Mouse (Mus musculus) liver, embryonic 14.5 days (tissue): Measurements from ENCODE around the gene BC080695. TPM values are rescaled to one million over a fixed set of nuclear protein-coding genes. Genes with fewer than 3 reads are reported as not detected.
"Not testable (repeated sequence)": the region's sequence is repeated elsewhere in the genome, so short reads cannot be mapped to it uniquely, and the experiment has no call there.

Experiments used
- ATAC-seq: fragments of 200-750 bp; cut with Nextera tagmentation; 2 replicates; pipeline ENCODE4 v1.8.0; 2017; ENCODE audit warnings: moderate number of reproducible peaks, mild to moderate bottlenecking, moderate library complexity; ENCODE audit not compliant: insufficient read depth
- DNase-seq, 3 experiments: peaks; one replicate each; pipeline ENCODE4 v3.0.0-alpha.2; 2012 to 2013; ENCODE audit warnings: low read depth in 3 of 3, low spot score in 3 of 3
- H3K27ac ChIP-seq: fragments of 300-500 bp; sonication (generic); 2 replicates; pipeline ENCODE4 v1.5.1; 2014; ENCODE audit warnings: moderate library complexity, mild to moderate bottlenecking, control low read depth, inconsistent platforms
- H3K27me3 ChIP-seq: fragments of 300-500 bp; sonication (generic); 2 replicates; pipeline ENCODE4 v1.6.1; 2014; ENCODE audit warnings: mild to moderate bottlenecking, low read length, moderate library complexity; ENCODE audit not compliant: control insufficient read depth, insufficient read depth
- H3K36me3 ChIP-seq: fragments of 300-500 bp; sonication (generic); replicated peaks from 2 replicates; pipeline ENCODE4 v1.6.1; 2014; ENCODE audit warnings: low read depth; ENCODE audit not compliant: control insufficient read depth, insufficient read depth
- H3K4me1 ChIP-seq, 2 experiments: fragments of 200-500 bp in 1 of 2; fragments of 300-500 bp in 1 of 2; sonication (generic) in 1 of 2; replicated peaks; 2 replicates each; pipeline ENCODE4 v1.6.1; 2012 to 2014; ENCODE audit warnings: antibody characterized with exemption in 1 of 2, inconsistent platforms in 1 of 2, low read length in 1 of 2; ENCODE audit not compliant: control insufficient read depth in 2 of 2, insufficient read depth in 2 of 2
- H3K4me2 ChIP-seq: fragments of 300-500 bp; sonication (generic); 2 replicates; pipeline ENCODE4 v1.6.1; 2014; ENCODE audit warnings: low read depth, mild to moderate bottlenecking, control low read depth, moderate library complexity
- H3K4me3 ChIP-seq, 2 experiments: fragments of 200-500 bp in 1 of 2; fragments of 300-500 bp in 1 of 2; sonication (generic) in 1 of 2; 2 replicates each; pipeline ENCODE4 v1.5.1; 2012 to 2014; ENCODE audit warnings: low read depth in 2 of 2, low read length in 2 of 2, mild to moderate bottlenecking in 2 of 2, control low read depth in 1 of 2, inconsistent platforms in 1 of 2, moderate library complexity in 1 of 2; ENCODE audit not compliant: insufficient read depth in 1 of 2
- H3K9ac ChIP-seq: fragments of 300-500 bp; sonication (generic); replicated peaks from 2 replicates; pipeline ENCODE4 v1.6.1; 2014; ENCODE audit warnings: mild to moderate bottlenecking, control low read depth, moderate library complexity
- H3K9me3 ChIP-seq: fragments of 300-500 bp; sonication (generic); 2 replicates; pipeline ENCODE4 v1.6.1; 2016; ENCODE audit warnings: low read length, mixed read lengths; ENCODE audit not compliant: control insufficient read depth
- CTCF ChIP-seq: IDR thresholded peaks from 2 replicates; pipeline ENCODE4 v1.5.1; 2016; ENCODE audit warnings: antibody characterized with exemption, low read depth, control low read depth
- EP300 ChIP-seq: IDR thresholded peaks from 2 replicates; pipeline ENCODE4 v1.6.1; 2016; ENCODE audit warnings: antibody characterized with exemption, low read depth
- WGBS: fragments of 180-500 bp; shearing (Covaris S2); extraction: QIAGEN DNeasy Blood & Tissue Kit; methylation state at CpG from one replicate; pipeline ENCODE4 v1.1.7; 2014; ENCODE audit not compliant: insufficient replicate concordance; 5-methylcytosine and 5-hydroxymethylcytosine counted together
- polyA plus RNA-seq, 2 experiments: library from polyadenylated mRNA; depleted of rRNA in 1 of 2; stranded (reverse) in 1 of 2; unstranded in 1 of 2; fragments of >200 nt; fragmentation: Nextera tagmentation in 1 of 2; extraction: Ambion mirVana in 1 of 2; gene quantifications; 2 replicates each; pipeline versions ENCODE4 v1.2.1 to v1.2.3; 2012 to 2014

The BC080695 gene
- polyA plus RNA-seq (2012; rRNA removed) (not detected in 2 replicates), polyA plus RNA-seq (2014; fragmentation: Nextera tagmentation; extraction: Ambion mirVana) (not detected in 2 replicates)

DNA sequence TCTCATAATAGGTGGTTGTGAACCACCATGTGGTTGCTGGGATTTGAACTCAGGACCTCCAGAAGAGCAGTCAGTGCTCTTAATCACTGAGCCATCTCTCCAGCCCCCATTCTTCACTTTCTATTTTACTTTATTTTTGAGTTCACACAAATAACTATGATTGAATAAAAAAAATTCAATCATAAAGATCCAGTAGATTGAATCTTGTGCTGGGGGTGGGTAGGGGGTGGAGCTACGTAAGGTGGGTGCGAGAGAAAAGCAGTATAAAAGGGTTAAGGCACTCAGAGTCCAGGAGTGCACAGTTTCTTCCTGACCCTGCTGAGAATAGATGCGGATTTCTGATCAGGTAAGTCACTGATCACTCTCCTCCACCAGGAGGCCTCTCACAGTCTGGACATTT, at the start of gene BC080695, which contains the start of gene Gm13057:
Gene BC080695 (plus strand): TSS at position 301 of the 400 bp plus-strand sequence.
Gene Gm13057 (plus strand): TSS at position 310 of the 400 bp plus-strand sequence.
- not testable (repeated sequence) for DNase-seq, H3K36me3 ChIP-seq, H3K4me1 ChIP-seq, H3K9me3 ChIP-seq, H3K4me2 ChIP-seq, H3K4me3 ChIP-seq, H3K27ac ChIP-seq, H3K27me3 ChIP-seq, ATAC-seq, H3K9ac ChIP-seq
- no CpG with 5 or more reads among the region's 3 CpGs for WGBS

DNA sequence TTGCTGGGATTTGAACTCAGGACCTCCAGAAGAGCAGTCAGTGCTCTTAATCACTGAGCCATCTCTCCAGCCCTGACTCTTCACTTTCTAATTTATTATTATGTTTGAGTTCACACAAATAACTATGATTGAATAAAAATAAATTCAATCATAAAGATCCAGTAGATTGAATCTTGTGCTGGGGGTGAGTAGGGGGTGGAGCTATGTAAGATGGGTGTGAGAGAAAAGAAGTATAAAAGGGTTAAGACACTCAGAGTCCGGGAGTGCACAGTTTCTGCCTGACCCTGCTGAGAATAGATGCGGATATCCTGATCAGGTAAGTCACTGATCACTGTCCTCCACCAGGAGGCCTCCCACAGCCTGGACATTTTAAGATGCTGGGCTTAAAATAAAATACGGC, 40.5 kb upstream of the BC080695 start, which contains the start of gene Gm13043:
Gene Gm13043 (plus strand): TSS at position 301 of the 400 bp plus-strand sequence.
- H3K4me1 ChIP-seq = no peaks in the 10 kb centered on the region
- DNase-seq (no peak), ATAC-seq (no peak)
- H3K27me3 ChIP-seq = no peaks in the 10 kb centered on the region
- no peak within 1 kb of the TSS for H3K9ac ChIP-seq
- no peak within 1 kb of the TSS for H3K4me3 ChIP-seq
- H3K27ac ChIP-seq = no peak within 1 kb of the TSS
- H3K9me3 ChIP-seq = no peaks in the 10 kb centered on the region
- no peak within 1 kb of the TSS for H3K4me2 ChIP-seq
- TF ChIP-seq CTCF (no peak), EP300 (no peak)
- H3K36me3 ChIP-seq = no peaks in the 10 kb centered on the region
- whole genome bisulfite sequencing = 62% methylated on average over 3 of the region's 3 CpGs

DNA sequence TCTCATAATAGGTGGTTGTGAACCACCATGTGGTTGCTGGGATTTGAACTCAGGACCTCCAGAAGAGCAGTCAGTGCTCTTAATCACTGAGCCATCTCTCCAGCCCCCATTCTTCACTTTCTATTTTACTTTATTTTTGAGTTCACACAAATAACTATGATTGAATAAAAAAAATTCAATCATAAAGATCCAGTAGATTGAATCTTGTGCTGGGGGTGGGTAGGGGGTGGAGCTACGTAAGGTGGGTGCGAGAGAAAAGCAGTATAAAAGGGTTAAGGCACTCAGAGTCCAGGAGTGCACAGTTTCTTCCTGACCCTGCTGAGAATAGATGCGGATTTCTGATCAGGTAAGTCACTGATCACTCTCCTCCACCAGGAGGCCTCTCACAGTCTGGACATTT, 15.8 kb upstream of the BC080695 start, which contains the start of gene Gm13040:
Gene Gm13040 (plus strand): TSS at position 301 of the 400 bp plus-strand sequence.
- H3K9ac ChIP-seq, H3K27me3 ChIP-seq, H3K4me3 ChIP-seq, DNase-seq, H3K27ac ChIP-seq, H3K36me3 ChIP-seq, ATAC-seq, H3K4me1 ChIP-seq, H3K4me2 ChIP-seq, H3K9me3 ChIP-seq: not testable (repeated sequence)
- WGBS = no CpG with 5 or more reads among the region's 3 CpGs

DNA sequence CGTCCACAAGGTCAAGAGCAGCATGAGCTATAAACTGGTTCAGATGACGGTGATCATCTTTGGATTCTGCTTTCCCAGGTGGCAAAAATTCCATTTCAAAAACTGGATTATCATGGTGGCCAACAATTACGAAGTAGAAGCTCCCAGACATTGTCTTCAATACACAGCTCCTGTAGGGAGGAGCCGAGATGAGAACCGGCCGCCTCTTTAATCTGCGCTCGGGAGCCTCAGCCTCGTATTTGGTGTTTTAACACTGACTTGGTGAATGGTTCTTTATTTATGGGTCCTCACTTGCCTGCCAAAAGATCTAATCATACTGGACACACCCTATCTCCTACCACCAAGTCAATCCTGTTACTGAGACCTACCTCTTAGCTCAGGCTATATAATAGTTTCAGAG, 60.4 kb downstream of the BC080695 start:
- not testable (repeated sequence) for H3K4me2 ChIP-seq, DNase-seq

DNA sequence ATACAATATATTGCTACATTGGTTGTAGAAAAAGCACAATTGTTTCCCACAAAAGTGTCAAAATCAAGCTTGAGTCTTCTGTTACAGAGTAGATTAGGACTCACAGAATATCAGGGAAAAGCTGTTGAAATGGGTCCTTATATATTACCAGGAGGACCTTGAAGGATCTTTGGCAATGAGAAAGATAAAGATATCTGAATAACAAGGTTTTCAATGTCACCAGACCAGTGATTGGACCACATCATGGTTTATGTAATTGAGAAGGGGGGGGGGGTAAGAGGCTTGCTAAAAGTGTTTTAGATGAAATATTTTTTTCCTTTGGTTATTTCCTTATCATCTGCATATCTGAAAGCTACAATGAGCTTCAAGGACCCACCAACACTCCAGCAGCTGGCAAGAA, 63.2 kb downstream of the BC080695 start, which contains the start of gene Gm13083:
Gene Gm13083 (plus strand): TSS at position 301 of the 400 bp plus-strand sequence.
- not testable (repeated sequence) for H3K9ac ChIP-seq, H3K36me3 ChIP-seq, H3K4me3 ChIP-seq, H3K4me1 ChIP-seq, DNase-seq, H3K9me3 ChIP-seq, H3K27me3 ChIP-seq, ATAC-seq, H3K4me2 ChIP-seq, H3K27ac ChIP-seq

More for the DNA sequence above, 60.4 kb downstream of the BC080695 start:
- not testable (repeated sequence) for ATAC-seq, H3K27ac ChIP-seq, H3K4me3 ChIP-seq, H3K9me3 ChIP-seq, H3K27me3 ChIP-seq, H3K4me1 ChIP-seq, H3K9ac ChIP-seq, H3K36me3 ChIP-seq
- 67% methylated on average over 9 of the region's 9 CpGs for WGBS

DNA sequence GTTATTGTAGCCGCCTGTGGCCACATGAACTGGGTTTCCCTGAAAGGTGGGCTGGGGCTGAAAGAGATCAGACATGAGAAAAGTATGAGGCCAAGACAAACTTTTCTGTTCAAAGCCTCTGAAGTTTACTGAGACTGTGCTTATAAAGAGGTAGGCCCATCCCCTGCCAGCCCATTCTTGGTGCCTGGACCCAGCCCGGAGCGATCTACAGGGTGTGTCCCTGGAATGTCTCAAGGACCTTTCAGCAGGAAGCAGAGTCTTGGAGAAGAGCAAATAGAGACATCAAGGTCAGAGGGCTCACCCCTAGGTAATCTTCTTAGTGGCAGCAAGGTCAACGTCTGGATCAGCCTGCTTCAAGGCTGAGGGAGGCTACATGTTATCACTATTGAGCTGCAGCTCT, 66.6 kb downstream of the BC080695 start:
- not testable (repeated sequence) for H3K36me3 ChIP-seq, H3K4me3 ChIP-seq, ATAC-seq, H3K9me3 ChIP-seq, H3K9ac ChIP-seq, H3K27me3 ChIP-seq, DNase-seq, H3K27ac ChIP-seq, H3K4me2 ChIP-seq, H3K4me1 ChIP-seq
- WGBS = 58% methylated on average over 4 of the region's 4 CpGs

Other genes starting within 250 kb of the BC080695 start
- not detected in 2 replicates for gene Lrrc38, start 201.9 kb upstream of the BC080695 start, polyA plus RNA-seq (2012; rRNA removed)
- not detected in 2 replicates for gene Lrrc38, start 201.9 kb upstream of the BC080695 start, polyA plus RNA-seq (2014; fragmentation: Nextera tagmentation; extraction: Ambion mirVana)
- not detected in 2 replicates for gene Pramel1, start 157.3 kb upstream of the BC080695 start, polyA plus RNA-seq (2012; rRNA removed)
- not detected in 2 replicates for gene Pramel1, start 157.3 kb upstream of the BC080695 start, polyA plus RNA-seq (2014; fragmentation: Nextera tagmentation; extraction: Ambion mirVana)
- gene Pramef8, start 139.3 kb upstream of the BC080695 start, polyA plus RNA-seq (2012; rRNA removed) = 1.5 TPM in 2 replicates
- 2.2 and 2.4 TPM in 2 replicates for gene Pramef8, start 139.3 kb upstream of the BC080695 start, polyA plus RNA-seq (2014; fragmentation: Nextera tagmentation; extraction: Ambion mirVana)
- gene Oog4, start 101.4 kb upstream of the BC080695 start, polyA plus RNA-seq (2012; rRNA removed) = not detected in 2 replicates
- gene Oog4, start 101.4 kb upstream of the BC080695 start, polyA plus RNA-seq (2014; fragmentation: Nextera tagmentation; extraction: Ambion mirVana) = not detected in 2 replicates
- gene Gm13043, start 40.4 kb upstream of the BC080695 start, polyA plus RNA-seq (2012; rRNA removed) = not detected in 2 replicates
- gene Gm13043, start 40.4 kb upstream of the BC080695 start, polyA plus RNA-seq (2014; fragmentation: Nextera tagmentation; extraction: Ambion mirVana) = not detected in 2 replicates
- not detected in 2 replicates for gene Gm13040, start 15.7 kb upstream of the BC080695 start, polyA plus RNA-seq (2012; rRNA removed)
- not detected in 2 replicates for gene Gm13040, start 15.7 kb upstream of the BC080695 start, polyA plus RNA-seq (2014; fragmentation: Nextera tagmentation; extraction: Ambion mirVana)
- gene Gm13057, start within 50 bp of the BC080695 start, polyA plus RNA-seq (2012; rRNA removed) = not detected in 2 replicates
- not detected in 2 replicates for gene Gm13057, start within 50 bp of the BC080695 start, polyA plus RNA-seq (2014; fragmentation: Nextera tagmentation; extraction: Ambion mirVana)
- not detected in 2 replicates for gene Gm13083, start 63.3 kb downstream of the BC080695 start, polyA plus RNA-seq (2012; rRNA removed)
- not detected in 2 replicates for gene Gm13083, start 63.3 kb downstream of the BC080695 start, polyA plus RNA-seq (2014; fragmentation: Nextera tagmentation; extraction: Ambion mirVana)
- gene Gm13088, start 105.5 kb downstream of the BC080695 start, polyA plus RNA-seq (2012; rRNA removed) = not detected in 2 replicates
- gene Gm13088, start 105.5 kb downstream of the BC080695 start, polyA plus RNA-seq (2014; fragmentation: Nextera tagmentation; extraction: Ambion mirVana) = not detected in 2 replicates
- not detected in 2 replicates for gene Gm13089, start 151.0 kb downstream of the BC080695 start, polyA plus RNA-seq (2012; rRNA removed)
- not detected in 2 replicates for gene Gm13089, start 151.0 kb downstream of the BC080695 start, polyA plus RNA-seq (2014; fragmentation: Nextera tagmentation; extraction: Ambion mirVana)
- gene Gm13078, start 167.8 kb downstream of the BC080695 start, polyA plus RNA-seq (2012; rRNA removed) = not detected in 2 replicates
- gene Gm13078, start 167.8 kb downstream of the BC080695 start, polyA plus RNA-seq (2014; fragmentation: Nextera tagmentation; extraction: Ambion mirVana) = not detected in 2 replicates
- gene Gm13023, start 237.7 kb downstream of the BC080695 start, polyA plus RNA-seq (2012; rRNA removed) = not detected in 2 replicates
- gene Gm13023, start 237.7 kb downstream of the BC080695 start, polyA plus RNA-seq (2014; fragmentation: Nextera tagmentation; extraction: Ambion mirVana) = not detected in 2 replicates